Mouse (Mus musculus) bone marrow macrophage, adult 2 months (primary cell): ENCODE results near the gene Cabp7.

Experiments
- CTCF ChIP-seq: IDR thresholded peaks from 2 replicates; pipeline ENCODE4 v1.5.1; 2012; ENCODE audit warnings: low read depth, mild to moderate bottlenecking, low read length, moderate library complexity
- POLR2A ChIP-seq: IDR thresholded peaks from 2 replicates; pipeline ENCODE4 v1.6.1; 2012; ENCODE audit warnings: mild to moderate bottlenecking, low read depth, low read length, borderline replicate concordance

GRCm38 (mm10) chr11:4740785-4741184 is 5.8 kb downstream of the Cabp7 start:
- TF ChIP-seq CTCF (no peak), POLR2A (no peak)
